Mouse (Mus musculus) thymus, adult 2 months (tissue): ENCODE measurements at regions not wholly inside any gene's neighbourhood (a gene's known extent, or its start where the extent isn't known, plus 50 kb on each side); places are given as distances from the start of the nearest gene placed in this dataset.

Experiments
- DNase-seq: peaks from one replicate; pipeline ENCODE4 v3.0.0; 2021
- H3K27ac ChIP-seq: fragments of 200-500 bp; 2 replicates; pipeline ENCODE4 v1.5.1; 2012; ENCODE audit warnings: low read length, control low read depth; ENCODE audit not compliant: control insufficient read depth, insufficient read depth
- H3K27me3 ChIP-seq: fragments of 200-500 bp; 2 replicates; pipeline ENCODE4 v1.6.1; 2012; ENCODE audit warnings: mild to moderate bottlenecking, low read length, moderate library complexity, mixed read lengths; ENCODE audit not compliant: control insufficient read depth, insufficient read depth
- H3K36me3 ChIP-seq: fragments of 200-500 bp; 2 replicates; pipeline ENCODE4 v1.6.1; 2012; ENCODE audit warnings: mild to moderate bottlenecking, low read length, moderate library complexity; ENCODE audit not compliant: control insufficient read depth, insufficient read depth
- H3K4me1 ChIP-seq: fragments of 200-500 bp; replicated peaks from 2 replicates; pipeline ENCODE4 v1.6.1; 2012; ENCODE audit warnings: low read length; ENCODE audit not compliant: control insufficient read depth, insufficient read depth
- H3K4me3 ChIP-seq: fragments of 200-500 bp; 2 replicates; pipeline ENCODE4 v1.5.1; 2012; ENCODE audit warnings: mild to moderate bottlenecking, low read length, control low read depth, moderate library complexity; ENCODE audit not compliant: control insufficient read depth, insufficient read depth
- CTCF ChIP-seq: fragments of 200-500 bp; IDR thresholded peaks from 2 replicates; pipeline ENCODE4 v1.5.1; 2012; ENCODE audit warnings: mild to moderate bottlenecking, control low read depth, low read length, moderate library complexity, borderline replicate concordance; ENCODE audit not compliant: control insufficient read depth, poor library complexity, insufficient read depth; ENCODE audit errors: extremely low read depth
- POLR2A ChIP-seq: fragments of 200-500 bp; IDR thresholded peaks from 2 replicates; pipeline ENCODE4 v1.6.1; 2012; ENCODE audit warnings: mild to moderate bottlenecking, low read length, control low read depth, moderate library complexity; ENCODE audit not compliant: control insufficient read depth, poor library complexity, insufficient read depth; ENCODE audit errors: extremely low read depth
- WGBS: fragments of 180-500 bp; shearing (Covaris S2); methylation state at CpG from one replicate; pipeline ENCODE4 v1.1.7; 2018; 5-methylcytosine and 5-hydroxymethylcytosine counted together

DNA sequence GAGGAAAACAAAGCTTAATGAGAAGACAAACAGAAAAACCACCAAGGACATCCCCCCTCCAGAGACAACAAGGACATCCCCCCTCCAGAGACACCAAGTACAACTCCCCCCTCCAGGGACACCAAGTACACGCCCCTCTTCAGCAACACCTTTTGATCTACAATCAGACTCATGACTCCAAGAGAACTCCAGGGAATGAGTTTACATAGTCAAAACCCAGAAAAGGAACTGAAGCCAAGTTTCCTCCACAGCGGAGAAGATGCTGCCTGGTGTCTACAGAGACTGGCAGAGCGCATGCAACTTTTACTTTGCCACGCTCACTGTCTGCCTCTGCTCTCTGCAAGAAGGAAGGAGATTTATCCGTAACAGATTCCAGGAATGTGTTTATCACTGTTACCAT lies 185.7 kb upstream of the Id4 start:
- no peaks in the 10 kb centered on the region for H3K27me3 ChIP-seq
- WGBS: 88% methylated on average over 5 of the region's 5 CpGs
- no peak overlapping the region for H3K27ac ChIP-seq
- H3K4me3 ChIP-seq: no peak overlapping the region
- TF ChIP-seq CTCF (no peak), POLR2A (no peak)
- DNase-seq: no peak
- no peaks in the 10 kb centered on the region for H3K36me3 ChIP-seq
- H3K4me1 ChIP-seq: no peaks in the 10 kb centered on the region

DNA sequence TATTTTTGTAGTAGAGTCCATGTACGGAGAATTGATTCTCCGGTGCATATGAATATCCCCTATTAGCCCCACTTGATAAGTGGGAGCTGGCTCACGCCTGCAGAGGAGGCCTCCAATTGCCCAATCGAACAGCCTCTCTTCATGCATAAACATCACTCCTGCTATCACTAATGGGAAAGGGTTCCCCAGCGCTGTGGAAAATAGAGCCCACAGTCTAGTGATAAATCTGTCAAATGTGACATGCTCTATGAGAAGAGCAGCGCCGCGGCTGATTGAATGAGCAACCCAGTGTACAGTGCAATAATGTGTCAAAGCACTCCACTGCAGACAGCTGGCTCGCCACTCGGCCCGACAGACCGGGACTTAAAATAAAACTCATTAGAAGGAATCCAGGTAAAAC lies 182.8 kb upstream of the Id4 start:
- Histone ChIP-seq H3K36me3 (no peaks in the 10 kb centered on the region), H3K4me3 (no peak overlapping the region), H3K4me1 (no peaks in the 10 kb centered on the region), H3K27ac (no peak overlapping the region), H3K27me3 (no peaks in the 10 kb centered on the region)
- DNase-seq: no peak
- WGBS: 95% methylated on average over 12 of the region's 12 CpGs
- TF ChIP-seq CTCF (no peak), POLR2A (no peak)

DNA sequence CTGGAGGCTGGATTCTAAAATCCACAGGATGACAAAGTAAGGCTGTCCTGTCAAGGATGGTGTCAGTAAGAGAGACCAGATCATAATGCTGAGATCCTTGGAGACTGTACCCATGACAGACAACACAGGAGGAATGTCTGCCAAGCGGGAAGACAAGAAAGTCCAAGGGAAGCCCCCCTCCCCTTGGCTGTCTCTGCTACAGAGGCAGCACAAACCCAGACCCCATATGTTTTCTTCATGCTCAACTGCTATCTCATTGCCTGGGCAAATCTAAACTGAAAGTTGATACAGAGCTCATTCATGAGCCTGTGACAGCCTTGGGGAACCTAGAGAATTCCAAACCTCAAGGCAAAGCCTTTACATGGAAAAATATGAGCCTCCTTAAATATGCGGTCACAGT lies 177.7 kb upstream of the Id4 start:
- no peaks in the 10 kb centered on the region for H3K27me3 ChIP-seq
- H3K36me3 ChIP-seq: no peaks in the 10 kb centered on the region
- no peak for TF ChIP-seq CTCF
- no peak for TF ChIP-seq POLR2A
- H3K4me1 ChIP-seq: no peaks in the 10 kb centered on the region
- no peak overlapping the region for H3K4me3 ChIP-seq
- WGBS: 96% methylated on average over 2 of the region's 2 CpGs
- no peak overlapping the region for H3K27ac ChIP-seq
- DNase-seq: no peak

DNA sequence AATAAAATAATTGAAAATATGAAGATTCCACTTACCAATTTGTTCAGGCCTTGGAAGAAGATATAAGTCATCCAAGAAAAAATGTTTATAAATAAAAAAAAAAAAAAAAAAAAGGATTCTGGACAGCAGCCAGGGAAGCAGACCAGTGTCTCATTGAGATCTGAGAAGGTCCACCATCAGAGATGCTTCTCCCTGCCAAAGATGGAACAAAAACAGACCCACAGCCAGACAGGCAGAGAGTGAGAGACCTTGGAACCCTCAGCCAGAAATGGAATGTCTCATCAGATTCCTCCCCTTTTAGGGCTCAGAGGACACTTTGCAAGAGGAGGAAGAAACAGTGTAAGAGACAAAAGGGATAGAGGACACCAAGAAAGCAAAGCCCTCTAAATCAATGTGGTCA lies 177.2 kb upstream of the Id4 start:
- Histone ChIP-seq H3K36me3 (no peaks in the 10 kb centered on the region), H3K27ac (no peak overlapping the region), H3K4me3 (no peak overlapping the region), H3K4me1 (no peaks in the 10 kb centered on the region), H3K27me3 (no peaks in the 10 kb centered on the region)
- DNase-seq: no peak
- TF ChIP-seq CTCF (no peak), POLR2A (no peak)

DNA sequence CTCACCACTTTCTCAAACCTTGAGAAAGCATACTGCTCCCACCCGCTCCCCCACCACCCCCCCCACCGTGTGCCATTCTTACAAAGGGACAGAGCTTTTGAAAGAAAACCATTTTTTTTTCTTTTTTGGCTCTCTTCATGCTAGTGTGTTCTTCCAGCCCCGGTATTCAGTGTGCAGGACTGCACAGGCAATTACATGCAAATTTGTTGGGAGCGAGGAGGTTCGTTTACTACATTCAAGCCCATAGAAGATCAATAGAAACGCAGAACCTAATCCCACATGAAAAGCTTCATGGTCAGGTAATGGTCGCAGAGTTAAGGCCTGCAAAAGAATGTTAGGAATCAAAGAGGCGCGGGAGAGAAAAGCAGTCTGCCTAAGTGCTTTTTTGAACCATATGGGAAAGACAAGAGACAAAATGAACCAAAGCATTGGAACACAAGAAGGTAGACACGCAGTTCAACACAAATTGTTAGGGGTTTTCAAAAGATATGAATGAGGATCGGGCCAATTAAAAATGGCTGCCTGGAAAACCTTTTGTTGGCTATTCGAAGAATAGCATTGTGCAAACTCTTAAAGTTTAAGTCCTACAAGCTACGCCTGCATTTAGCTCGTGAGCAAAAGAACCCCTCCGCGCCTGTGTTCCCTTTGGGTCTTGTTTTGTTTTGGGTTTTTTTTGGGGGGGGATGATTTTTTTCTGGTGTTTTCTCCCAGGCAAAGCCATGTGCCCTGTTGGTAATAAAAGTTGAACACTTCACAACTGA lies 166.6 kb upstream of the Id4 start:
- TF ChIP-seq POLR2A (no peak), CTCF (no peak)
- 93% methylated on average over 16 of the region's 16 CpGs for WGBS
- H3K36me3 ChIP-seq: no peaks in the 10 kb centered on the region
- no peak for DNase-seq
- H3K4me1 ChIP-seq: no peaks in the 10 kb centered on the region
- no peak overlapping the region for H3K27ac ChIP-seq
- no peak overlapping the region for H3K4me3 ChIP-seq
- no peaks in the 10 kb centered on the region for H3K27me3 ChIP-seq

- H3K4me3 ChIP-seq: no peak overlapping the region
- H3K27ac ChIP-seq: no peak overlapping the region
- H3K4me1 ChIP-seq: no peaks in the 10 kb centered on the region
- no peaks in the 10 kb centered on the region for H3K36me3 ChIP-seq
- DNase-seq: no peak
- WGBS: 81% methylated on average over 8 of the region's 8 CpGs
- no peaks in the 10 kb centered on the region for H3K27me3 ChIP-seq
- TF ChIP-seq POLR2A: no peak
- TF ChIP-seq CTCF: no peak
Measured at GRCm38 (mm10) chr13:48102156-48102555, 158.9 kb upstream of the Id4 start.

DNA sequence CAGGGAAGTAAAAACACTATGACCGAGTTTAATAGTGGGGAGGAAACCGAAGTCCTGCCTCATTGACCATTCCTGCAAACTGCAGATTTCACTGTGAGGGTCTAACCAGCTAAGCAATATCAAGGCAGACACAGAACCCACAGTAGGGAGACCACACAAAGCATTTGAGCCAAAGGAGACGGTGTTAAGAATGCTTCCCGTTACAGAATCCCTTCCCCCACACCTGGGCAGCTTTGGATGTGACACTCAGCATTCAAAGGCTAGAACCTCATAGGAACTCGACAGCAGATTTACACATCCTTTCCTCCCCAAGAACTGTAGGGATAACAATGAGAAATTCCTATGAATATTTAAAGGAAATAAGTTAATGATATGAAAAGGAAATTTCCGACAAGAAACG lies 158.5 kb upstream of the Id4 start:
- WGBS: 62% methylated on average over 7 of the region's 7 CpGs
- TF ChIP-seq CTCF: no peak
- no peak for TF ChIP-seq POLR2A
- Histone ChIP-seq H3K27ac (no peak overlapping the region), H3K27me3 (no peaks in the 10 kb centered on the region), H3K36me3 (no peaks in the 10 kb centered on the region), H3K4me3 (no peak overlapping the region), H3K4me1 (no peaks in the 10 kb centered on the region)
- DNase-seq: no peak
